Mouse (Mus musculus) erythroblast, embryonic 14.5 days (primary cell): Measurements from ENCODE around the gene Gna14. TPM values are rescaled to one million over a fixed set of nuclear protein-coding genes. Genes with fewer than 3 reads are reported as not detected.

Experiments used
- H3K27me3 ChIP-seq: 2 replicates; pipeline ENCODE4 v1.6.1; 2012; ENCODE audit warnings: inconsistent platforms; ENCODE audit not compliant: control insufficient read depth
- H3K36me3 ChIP-seq: 2 replicates; pipeline ENCODE4 v1.6.1; 2012; ENCODE audit warnings: mild to moderate bottlenecking, inconsistent platforms; ENCODE audit not compliant: control insufficient read depth
- H3K4me1 ChIP-seq: 2 replicates; pipeline ENCODE4 v1.6.1; 2012; ENCODE audit warnings: inconsistent platforms; ENCODE audit not compliant: control insufficient read depth
- H3K4me3 ChIP-seq: replicated peaks from 2 replicates; pipeline ENCODE3; 2012; ENCODE audit warnings: moderate library complexity, mild to moderate bottlenecking, inconsistent platforms
- H3K9me3 ChIP-seq: 2 replicates; pipeline ENCODE4 v1.6.1; 2012; ENCODE audit warnings: low read length, inconsistent platforms, mixed read lengths; ENCODE audit not compliant: control insufficient read depth
- GATA1 ChIP-seq: IDR thresholded peaks from 2 replicates; pipeline ENCODE4 v1.6.1; 2012; ENCODE audit warnings: low read length, inconsistent platforms, mixed read lengths
- TAL1 ChIP-seq: IDR thresholded peaks from 3 replicates; pipeline ENCODE4 v1.6.1; 2012; ENCODE audit warnings: low read length, inconsistent platforms, mixed read lengths
- polyA plus RNA-seq: library from polyadenylated mRNA; stranded (reverse); fragments of >175 nt; gene quantifications from 2 replicates; pipeline ENCODE4 v1.2.3, GENCODE M21; 2012

Gna14 gene
- polyA plus RNA-seq, 1 experiment = not detected

GRCm38 (mm10) chr19:16543688-16544087 is 108.1 kb downstream of the Gna14 start:
- no peak for TF ChIP-seq TAL1
- no peak for TF ChIP-seq GATA1
- no peaks in the 10 kb centered on the region for H3K9me3 ChIP-seq
- no peaks in the 10 kb centered on the region for H3K4me1 ChIP-seq
- no peak overlapping the region for H3K4me3 ChIP-seq
- H3K27me3 ChIP-seq = no peaks in the 10 kb centered on the region
- no peaks in the 10 kb centered on the region for H3K36me3 ChIP-seq

GRCm38 (mm10) chr19:16556988-16557387 is 121.4 kb downstream of the Gna14 start:
- Histone ChIP-seq H3K36me3 (no peaks in the 10 kb centered on the region), H3K27me3 (no peaks in the 10 kb centered on the region), H3K9me3 (no peaks in the 10 kb centered on the region), H3K4me1 (no peaks in the 10 kb centered on the region), H3K4me3 (no peak overlapping the region)
- TF ChIP-seq GATA1 (no peak), TAL1 (no peak)

GRCm38 (mm10) chr19:16557971-16558370 is 122.4 kb downstream of the Gna14 start:
- no peak for TF ChIP-seq TAL1
- TF ChIP-seq GATA1 = no peak

GRCm38 (mm10) chr19:16558570-16558969 is 123.0 kb downstream of the Gna14 start:
- Histone ChIP-seq H3K27me3 (no peaks in the 10 kb centered on the region), H3K36me3 (no peaks in the 10 kb centered on the region), H3K9me3 (no peaks in the 10 kb centered on the region), H3K4me3 (no peak overlapping the region), H3K4me1 (no peaks in the 10 kb centered on the region)
- TF ChIP-seq TAL1 (no peak), GATA1 (no peak)

More at GRCm38 (mm10) chr19:16557971-16558370, 122.4 kb downstream of the Gna14 start:
- no peaks in the 10 kb centered on the region for H3K36me3 ChIP-seq
- H3K27me3 ChIP-seq = no peaks in the 10 kb centered on the region
- no peaks in the 10 kb centered on the region for H3K4me1 ChIP-seq
- no peaks in the 10 kb centered on the region for H3K9me3 ChIP-seq
- H3K4me3 ChIP-seq = no peak overlapping the region

- no peaks in the 10 kb centered on the region for H3K4me1 ChIP-seq
- no peak for TF ChIP-seq GATA1
- TF ChIP-seq TAL1 = no peak
- no peak overlapping the region for H3K4me3 ChIP-seq
- H3K9me3 ChIP-seq = no peaks in the 10 kb centered on the region
- H3K36me3 ChIP-seq = no peaks in the 10 kb centered on the region
- no peaks in the 10 kb centered on the region for H3K27me3 ChIP-seq
Measured at GRCm38 (mm10) chr19:16559243-16559896, 123.8 kb downstream of the Gna14 start.

- H3K4me3 ChIP-seq = no peak overlapping the region
- H3K36me3 ChIP-seq = no peaks in the 10 kb centered on the region
- H3K4me1 ChIP-seq = no peaks in the 10 kb centered on the region
- H3K9me3 ChIP-seq = no peaks in the 10 kb centered on the region
- no peaks in the 10 kb centered on the region for H3K27me3 ChIP-seq
- no peak for TF ChIP-seq GATA1
- no peak for TF ChIP-seq TAL1
Measured at GRCm38 (mm10) chr19:16562676-16563075, 127.1 kb downstream of the Gna14 start.

- Histone ChIP-seq H3K9me3 (no peaks in the 10 kb centered on the region), H3K4me1 (peaks cover 3% of the 10 kb centered on the region; the same call in 1 of the 2 replicates), H3K4me3 (no peak overlapping the region), H3K36me3 (no peaks in the 10 kb centered on the region), H3K27me3 (no peaks in the 10 kb centered on the region)
- TF ChIP-seq GATA1 (no peak), TAL1 (no peak)
Measured at GRCm38 (mm10) chr19:16576790-16577189, 141.2 kb downstream of the Gna14 start.

- Histone ChIP-seq H3K36me3 (no peaks in the 10 kb centered on the region), H3K4me1 (peaks cover 3% of the 10 kb centered on the region; the same call in 1 of the 2 replicates), H3K9me3 (no peaks in the 10 kb centered on the region), H3K4me3 (no peak overlapping the region), H3K27me3 (no peaks in the 10 kb centered on the region)
- TF ChIP-seq TAL1 = no peak
- TF ChIP-seq GATA1 = no peak
Measured at GRCm38 (mm10) chr19:16579656-16580260, 144.2 kb downstream of the Gna14 start.

GRCm38 (mm10) chr19:16580501-16580900 is 144.9 kb downstream of the Gna14 start:
- Histone ChIP-seq H3K4me1 (peaks cover 3% of the 10 kb centered on the region; the same call in 1 of the 2 replicates), H3K36me3 (no peaks in the 10 kb centered on the region), H3K4me3 (no peak overlapping the region), H3K9me3 (no peaks in the 10 kb centered on the region), H3K27me3 (no peaks in the 10 kb centered on the region)
- TF ChIP-seq GATA1 = no peak
- no peak for TF ChIP-seq TAL1
